Mouse (Mus musculus) embryonic facial prominence, embryonic 15.5 days (tissue): ENCODE results near the gene Serpina3j. TPM values are rescaled to one million over a fixed set of nuclear protein-coding genes. Genes with fewer than 3 reads are reported as not detected.

ENCODE experiments used
- polyA plus RNA-seq: library from polyadenylated mRNA; unstranded; fragments of >200 nt; fragmentation: Nextera tagmentation; extraction: Ambion mirVana; gene quantifications from 2 replicates; pipeline ENCODE4 v1.2.1, GENCODE M21; 2015

Serpina3j gene
- polyA plus RNA-seq, 1 experiment from 2014 or later, result 0.17 TPM

Other genes with a start within 250 kb of the Serpina3j start
- not detected in 2 replicates for gene Serpina5, start 213.4 kb upstream of the Serpina3j start, polyA plus RNA-seq
- not detected in 2 replicates for gene Serpina3a, start 201.8 kb upstream of the Serpina3j start, polyA plus RNA-seq
- gene Serpina3b, start 186.6 kb upstream of the Serpina3j start, polyA plus RNA-seq, result not detected in 2 replicates
- gene Serpina3c, start 160.7 kb upstream of the Serpina3j start, polyA plus RNA-seq, result 0.12 TPM in 1 of 2 replicates, not detected in the other
- gene Serpina3f, start 100.0 kb upstream of the Serpina3j start, polyA plus RNA-seq, result not detected in 2 replicates
- gene Serpina3g, start 78.3 kb upstream of the Serpina3j start, polyA plus RNA-seq, result 0.63 and 0.83 TPM in 2 replicates
- 1.1 and 1.3 TPM in 2 replicates for gene Serpina3i, start 51.4 kb upstream of the Serpina3j start, polyA plus RNA-seq
- not detected in 2 replicates for gene Serpina3k, start 23.9 kb downstream of the Serpina3j start, polyA plus RNA-seq
- gene Serpina3m, start 23.9 kb downstream of the Serpina3j start, polyA plus RNA-seq, result not detected in 2 replicates
- 1.2 and 1.3 TPM in 2 replicates for gene Serpina3n, start 92.2 kb downstream of the Serpina3j start, polyA plus RNA-seq
- gene Gsc, start 158.8 kb downstream of the Serpina3j start, polyA plus RNA-seq, result 13.8 and 14.3 TPM in 2 replicates